Mouse (Mus musculus) natural killer cell, adult 2 months (primary cell): Measurements from ENCODE around the gene Ets1.
A peak's percentile ranks its signal among the peaks of the same experiment; 100 is the strongest.

ENCODE experiments used
- DNase-seq, 2 experiments: peaks; one replicate each; pipeline ENCODE4 v3.0.0; 2022; ENCODE audit warnings: low spot score in 2 of 2

Gene Ets1

GRCm38 (mm10) chr9:32695492-32696190 lies 59.6 kb downstream of the Ets1 start:
- DNase-seq: peak; percentile 95 to 97

GRCm38 (mm10) chr9:32696259-32696658 lies 60.2 kb downstream of the Ets1 start:
- DNase-seq: no peak

GRCm38 (mm10) chr9:32696717-32697116 lies 60.7 kb downstream of the Ets1 start:
- peak in 1 of 2 experiments; percentile 58 for DNase-seq

- no peak for DNase-seq
Measured at GRCm38 (mm10) chr9:32697291-32698110, 61.5 kb downstream of the Ets1 start.

- DNase-seq: no peak
Measured at GRCm38 (mm10) chr9:32698766-32699165, 62.7 kb downstream of the Ets1 start.

GRCm38 (mm10) chr9:32699391-32699841 lies 63.4 kb downstream of the Ets1 start:
- peak in 1 of 2 experiments; percentile 46 for DNase-seq

- no peak for DNase-seq
Measured at GRCm38 (mm10) chr9:32700091-32700905, 64.3 kb downstream of the Ets1 start.

GRCm38 (mm10) chr9:32701126-32701997 lies 65.3 kb downstream of the Ets1 start:
- DNase-seq: no peak

GRCm38 (mm10) chr9:32701998-32702305 lies 65.9 kb downstream of the Ets1 start:
- no peak for DNase-seq

- no peak for DNase-seq
Measured at GRCm38 (mm10) chr9:32702836-32703395, 66.9 kb downstream of the Ets1 start.

- no peak for DNase-seq
Measured at GRCm38 (mm10) chr9:32703976-32704745, 68.1 kb downstream of the Ets1 start.

- peak; percentile 64 to 67 for DNase-seq
Measured at GRCm38 (mm10) chr9:32705827-32706478, 69.9 kb downstream of the Ets1 start.

- no peak for DNase-seq
Measured at GRCm38 (mm10) chr9:32707436-32707835, 71.4 kb downstream of the Ets1 start.

- DNase-seq: no peak
Measured at GRCm38 (mm10) chr9:32708491-32708890, 72.5 kb downstream of the Ets1 start.

- peak in 1 of 2 experiments; percentile 44 for DNase-seq
Measured at GRCm38 (mm10) chr9:32709359-32709758, 73.3 kb downstream of the Ets1 start.

GRCm38 (mm10) chr9:32709764-32710734 lies 74.0 kb downstream of the Ets1 start:
- peak; percentile 56 to 74 for DNase-seq

- no peak for DNase-seq
Measured at GRCm38 (mm10) chr9:32710987-32711652, 75.1 kb downstream of the Ets1 start.

- DNase-seq: no peak
Measured at GRCm38 (mm10) chr9:32711768-32712167, 75.7 kb downstream of the Ets1 start.
